Mouse (Mus musculus): ENCODE measurements around the gene Ccnb2.

DNA sequence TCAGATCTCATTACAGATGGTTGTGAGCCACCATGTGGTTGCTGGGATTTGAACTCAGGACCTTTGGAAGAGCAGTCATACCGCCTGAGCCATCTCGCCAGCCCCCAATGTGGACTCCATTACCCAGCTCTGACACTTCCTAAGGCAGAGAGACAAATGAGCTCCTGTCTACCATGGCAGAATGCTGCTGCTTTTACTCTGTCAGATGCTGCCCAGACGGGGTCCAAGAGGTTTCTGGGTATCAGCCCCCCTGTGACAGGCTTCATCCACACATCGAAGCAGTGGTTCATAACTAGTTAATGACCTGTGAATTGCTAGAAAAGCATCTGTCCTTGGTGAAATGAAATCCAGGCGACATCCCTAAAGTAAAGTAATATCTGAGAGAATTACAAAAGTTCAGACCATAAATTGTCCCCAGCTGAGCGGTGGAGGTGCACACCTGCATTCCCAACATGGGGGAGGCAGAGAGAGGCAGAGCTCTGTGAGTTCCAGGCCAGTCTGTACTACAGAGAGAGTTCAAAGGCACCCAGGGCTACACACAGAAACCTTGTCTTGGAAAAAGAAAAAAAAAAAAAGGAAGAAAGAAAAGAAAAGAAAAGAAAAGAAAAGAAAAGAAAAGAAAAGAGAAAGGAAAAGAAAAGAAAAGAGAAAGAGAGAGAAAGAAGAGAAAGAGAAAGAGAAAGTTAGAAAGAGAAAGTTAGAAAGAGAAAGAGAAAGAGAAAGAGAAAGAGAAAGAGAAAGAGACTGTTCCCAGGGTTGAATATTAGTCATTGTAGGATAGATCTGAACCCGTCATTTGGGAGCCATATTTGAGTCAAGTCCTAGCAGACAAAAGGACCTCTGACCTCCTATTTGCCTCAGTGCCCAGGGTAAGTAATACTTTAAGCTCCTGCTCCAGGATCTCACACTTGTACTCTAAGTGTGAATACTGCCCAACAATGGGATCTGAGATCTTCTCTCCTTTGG lies 41.6 kb downstream of the Ccnb2 start:
- no peak for TF ChIP-seq CTCF (IDR thresholded peaks at IDR 0.05; ENCODE audit: low read depth, low read length)
- TF ChIP-seq TAL1 (conservative IDR thresholded peaks at IDR 0.05; ENCODE audit: low read depth, low read length): no peak
- no peak for TF ChIP-seq GATA1 (IDR thresholded peaks at IDR 0.05; ENCODE audit: borderline replicate concordance, low read length)
- TF ChIP-seq GATA2 (IDR thresholded peaks at IDR 0.05; ENCODE audit: borderline replicate concordance, low read depth, low read length): no peak
- TF ChIP-seq POLR2AphosphoS5 (IDR thresholded peaks at IDR 0.05; ENCODE audit: insufficient replicate concordance, low read depth, low read length): no peak
